24 mouse cellular contexts compared by ENCODE assay signal in genomic region chr2:139071690-139072089, GRCm38 (mm10).
"Had no signal": no experiment of that assay in that cellular context is flagged by ENCODE, and none has a peak within 500 bp of the region (broad histone marks: within the 10 kb centered on the region; RNA-seq: fewer than 3 reads in every experiment).

No protein-coding gene starts in this region.

- H3K4me3 ChIP-seq: heart, adult 2 months; heart, embryonic 13.5 days; heart, embryonic 15.5 days; hindbrain, embryonic 15.5 days; kidney, embryonic 15.5 days; limb, embryonic 13.5 days; limb, embryonic 15.5 days; liver, embryonic 12.5 days had no signal

- H3K27ac ChIP-seq: heart, adult 2 months; heart, embryonic 13.5 days; heart, embryonic 15.5 days; hindbrain, embryonic 15.5 days; hindbrain, postnatal 0 days; kidney, embryonic 15.5 days; limb, embryonic 13.5 days; limb, embryonic 15.5 days; liver, embryonic 12.5 days had no signal

- H3K9me3 ChIP-seq: heart, embryonic 13.5 days; heart, embryonic 15.5 days; hindbrain, embryonic 15.5 days; kidney, embryonic 15.5 days; limb, embryonic 13.5 days; limb, embryonic 15.5 days; liver, embryonic 12.5 days had no signal

- H3K27me3 ChIP-seq: heart, embryonic 13.5 days; heart, embryonic 15.5 days; hindbrain, embryonic 15.5 days; kidney, embryonic 15.5 days; limb, embryonic 13.5 days; limb, embryonic 15.5 days; liver, embryonic 12.5 days had no signal

- DNase-seq: gastrocnemius, postnatal 14 days; gastrocnemius, postnatal 36 days; heart, adult 11 months; heart, adult 2 months; heart, postnatal 14 days; heart, postnatal 36 days; kidney, adult 11 months; kidney, adult 2 months; kidney, adult 9 months; kidney, postnatal 14 days; kidney, postnatal 36 days; layer of hippocampus, adult 9-11 months; layer of hippocampus, postnatal 36 days; left cerebral cortex, postnatal 4 days had no signal

- H3K9ac ChIP-seq: heart, embryonic 13.5 days; heart, embryonic 15.5 days; hindbrain, embryonic 15.5 days; kidney, embryonic 15.5 days; limb, embryonic 13.5 days; limb, embryonic 15.5 days; liver, embryonic 12.5 days had no signal

- ATAC-seq: hindbrain, postnatal 0 days; intestine, embryonic 16.5 days; liver, embryonic 12.5 days had no signal

- H3K4me1 ChIP-seq: heart, embryonic 13.5 days; heart, embryonic 15.5 days; hindbrain, embryonic 15.5 days; kidney, embryonic 15.5 days; limb, embryonic 13.5 days; limb, embryonic 15.5 days; liver, embryonic 12.5 days had no signal

- H3K36me3 ChIP-seq: heart, embryonic 13.5 days; heart, embryonic 15.5 days; hindbrain, embryonic 15.5 days; kidney, embryonic 15.5 days; limb, embryonic 13.5 days; limb, embryonic 15.5 days; liver, embryonic 12.5 days had no signal

- H3K4me2 ChIP-seq: heart, embryonic 11.5 days; heart, embryonic 13.5 days; heart, embryonic 15.5 days; hindbrain, embryonic 15.5 days; kidney, embryonic 15.5 days; limb, embryonic 13.5 days; limb, embryonic 15.5 days; liver, embryonic 12.5 days had no signal
